Mouse (Mus musculus): ENCODE results near the gene Rsph14. TPM values are rescaled to one million over a fixed set of nuclear protein-coding genes. Genes with fewer than 3 reads are reported as not detected.

Rsph14 gene
- polyA plus RNA-seq, 1 experiment from 2014 or later: 0.27 TPM

- peak within 1 kb of the TSS; percentile 67 for H3K4me2 ChIP-seq (ENCODE audit: low read length)
- H3K4me3 ChIP-seq (replicated peaks; ENCODE audit: low read length): peak within 1 kb of the TSS; percentile 44
- under 1% methylated on average over 36 of the region's 36 CpGs for WGBS
- no peaks in the 10 kb centered on the region for H3K9me3 ChIP-seq (ENCODE audit: control insufficient read depth, low read length)
- peaks cover 23% of the 10 kb centered on the region for H3K4me1 ChIP-seq (replicated peaks; ENCODE audit: control insufficient read depth, insufficient read depth, low read length)
- no peaks in the 10 kb centered on the region for H3K27me3 ChIP-seq (replicated peaks; ENCODE audit: control insufficient read depth, insufficient read depth, low read length)
- ATAC-seq: peak; percentile 93
- H3K36me3 ChIP-seq (ENCODE audit: control insufficient read depth, insufficient read depth): no peaks in the 10 kb centered on the region
- peak within 1 kb of the TSS; percentile 55 for H3K9ac ChIP-seq (replicated peaks; ENCODE audit: low read depth, low read length)
- H3K27ac ChIP-seq (ENCODE audit: low read length): peak within 1 kb of the TSS; percentile 49
These were observed 4.5 kb upstream of the Rsph14 start, which contains the start of gene Rab36 for GRCm38 (mm10) chr10:75036883-75037379. Gene Rab36, plus strand, starts transcription at chr10:75037058.

- Histone ChIP-seq H3K9ac (replicated peaks; ENCODE audit: low read depth, low read length) (no peak overlapping the region), H3K4me3 (replicated peaks; ENCODE audit: low read length) (no peak overlapping the region), H3K36me3 (ENCODE audit: control insufficient read depth, insufficient read depth) (no peaks in the 10 kb centered on the region), H3K4me1 (replicated peaks; ENCODE audit: control insufficient read depth, insufficient read depth, low read length) (peaks cover 17% of the 10 kb centered on the region), H3K27me3 (replicated peaks; ENCODE audit: control insufficient read depth, insufficient read depth, low read length) (no peaks in the 10 kb centered on the region), H3K4me2 (ENCODE audit: low read length) (no peak overlapping the region), H3K9me3 (ENCODE audit: control insufficient read depth, low read length) (no peaks in the 10 kb centered on the region), H3K27ac (ENCODE audit: low read length) (no peak overlapping the region)
- ATAC-seq: no peak
- WGBS: 79% methylated on average over 5 of the region's 5 CpGs
These were observed 856 bp downstream of the Rsph14 start for GRCm38 (mm10) chr10:75031345-75032114.

- 88% methylated on average over 3 of the region's 3 CpGs for WGBS
- Histone ChIP-seq H3K9ac (replicated peaks; ENCODE audit: low read depth, low read length) (no peak overlapping the region), H3K9me3 (ENCODE audit: control insufficient read depth, low read length) (no peaks in the 10 kb centered on the region), H3K27ac (ENCODE audit: low read length) (no peak overlapping the region), H3K4me1 (replicated peaks; ENCODE audit: control insufficient read depth, insufficient read depth, low read length) (peaks cover 12% of the 10 kb centered on the region), H3K27me3 (replicated peaks; ENCODE audit: control insufficient read depth, insufficient read depth, low read length) (no peaks in the 10 kb centered on the region), H3K4me2 (ENCODE audit: low read length) (no peak overlapping the region), H3K36me3 (ENCODE audit: control insufficient read depth, insufficient read depth) (no peaks in the 10 kb centered on the region), H3K4me3 (replicated peaks; ENCODE audit: low read length) (no peak overlapping the region)
- ATAC-seq: no peak
These were observed 2.2 kb downstream of the Rsph14 start for GRCm38 (mm10) chr10:75030234-75030633.

- Histone ChIP-seq H3K27me3 (replicated peaks; ENCODE audit: control insufficient read depth, insufficient read depth, low read length) (no peaks in the 10 kb centered on the region), H3K4me1 (replicated peaks; ENCODE audit: control insufficient read depth, insufficient read depth, low read length) (peaks cover 12% of the 10 kb centered on the region), H3K9ac (replicated peaks; ENCODE audit: low read depth, low read length) (no peak overlapping the region), H3K4me2 (ENCODE audit: low read length) (no peak overlapping the region), H3K27ac (ENCODE audit: low read length) (no peak overlapping the region), H3K9me3 (ENCODE audit: control insufficient read depth, low read length) (no peaks in the 10 kb centered on the region), H3K4me3 (replicated peaks; ENCODE audit: low read length) (no peak overlapping the region), H3K36me3 (ENCODE audit: control insufficient read depth, insufficient read depth) (no peaks in the 10 kb centered on the region)
- ATAC-seq: no peak
- 91% methylated on average over 3 of the region's 3 CpGs for WGBS
These were observed 2.7 kb downstream of the Rsph14 start for GRCm38 (mm10) chr10:75029677-75030076.

- WGBS: 94% methylated on average over 8 of the region's 8 CpGs
These were observed 3.6 kb downstream of the Rsph14 start for GRCm38 (mm10) chr10:75028743-75029142.

GRCm38 (mm10) chr10:75026491-75026890 is 5.9 kb downstream of the Rsph14 start:
- 45% methylated on average over 8 of the region's 8 CpGs for WGBS
- H3K27ac ChIP-seq (ENCODE audit: low read length): no peak overlapping the region
- H3K36me3 ChIP-seq (ENCODE audit: control insufficient read depth, insufficient read depth): no peaks in the 10 kb centered on the region
- no peak overlapping the region for H3K4me3 ChIP-seq (replicated peaks; ENCODE audit: low read length)
- H3K4me1 ChIP-seq (replicated peaks; ENCODE audit: control insufficient read depth, insufficient read depth, low read length): no peaks in the 10 kb centered on the region
- no peaks in the 10 kb centered on the region for H3K27me3 ChIP-seq (replicated peaks; ENCODE audit: control insufficient read depth, insufficient read depth, low read length)
- ATAC-seq: 0 out of 2 replicates have a peak, but pooled peaks have one; percentile 26
- no peak overlapping the region for H3K4me2 ChIP-seq (ENCODE audit: low read length)
- H3K9ac ChIP-seq (replicated peaks; ENCODE audit: low read depth, low read length): no peak overlapping the region
- no peaks in the 10 kb centered on the region for H3K9me3 ChIP-seq (ENCODE audit: control insufficient read depth, low read length)

More at GRCm38 (mm10) chr10:75028743-75029142, 3.6 kb downstream of the Rsph14 start:
- Histone ChIP-seq H3K27ac (ENCODE audit: low read length) (no peak overlapping the region), H3K9ac (replicated peaks; ENCODE audit: low read depth, low read length) (no peak overlapping the region), H3K4me2 (ENCODE audit: low read length) (no peak overlapping the region), H3K4me3 (replicated peaks; ENCODE audit: low read length) (no peak overlapping the region), H3K9me3 (ENCODE audit: control insufficient read depth, low read length) (no peaks in the 10 kb centered on the region), H3K27me3 (replicated peaks; ENCODE audit: control insufficient read depth, insufficient read depth, low read length) (no peaks in the 10 kb centered on the region), H3K36me3 (ENCODE audit: control insufficient read depth, insufficient read depth) (no peaks in the 10 kb centered on the region), H3K4me1 (replicated peaks; ENCODE audit: control insufficient read depth, insufficient read depth, low read length) (peaks cover 12% of the 10 kb centered on the region)
- no peak for ATAC-seq

GRCm38 (mm10) chr10:75021138-75021537 is 11.2 kb downstream of the Rsph14 start:
- Histone ChIP-seq H3K4me1 (replicated peaks; ENCODE audit: control insufficient read depth, insufficient read depth, low read length) (no peaks in the 10 kb centered on the region), H3K4me3 (replicated peaks; ENCODE audit: low read length) (no peak overlapping the region), H3K9ac (replicated peaks; ENCODE audit: low read depth, low read length) (no peak overlapping the region), H3K27me3 (replicated peaks; ENCODE audit: control insufficient read depth, insufficient read depth, low read length) (no peaks in the 10 kb centered on the region), H3K4me2 (ENCODE audit: low read length) (no peak overlapping the region), H3K27ac (ENCODE audit: low read length) (no peak overlapping the region), H3K36me3 (ENCODE audit: control insufficient read depth, insufficient read depth) (no peaks in the 10 kb centered on the region), H3K9me3 (ENCODE audit: control insufficient read depth, low read length) (no peaks in the 10 kb centered on the region)
- 12% methylated on average over 6 of the region's 6 CpGs for WGBS
- peak; percentile 57; the same call in 1 of the 2 replicates for ATAC-seq

GRCm38 (mm10) chr10:75020271-75020670 is 12.1 kb downstream of the Rsph14 start:
- 79% methylated on average over 2 of the region's 2 CpGs for WGBS
- no peaks in the 10 kb centered on the region for H3K27me3 ChIP-seq (replicated peaks; ENCODE audit: control insufficient read depth, insufficient read depth, low read length)
- no peak overlapping the region for H3K4me3 ChIP-seq (replicated peaks; ENCODE audit: low read length)
- no peaks in the 10 kb centered on the region for H3K36me3 ChIP-seq (ENCODE audit: control insufficient read depth, insufficient read depth)
- H3K4me2 ChIP-seq (ENCODE audit: low read length): no peak overlapping the region
- no peaks in the 10 kb centered on the region for H3K4me1 ChIP-seq (replicated peaks; ENCODE audit: control insufficient read depth, insufficient read depth, low read length)
- H3K27ac ChIP-seq (ENCODE audit: low read length): no peak overlapping the region
- H3K9me3 ChIP-seq (ENCODE audit: control insufficient read depth, low read length): no peaks in the 10 kb centered on the region
- no peak for ATAC-seq
- no peak overlapping the region for H3K9ac ChIP-seq (replicated peaks; ENCODE audit: low read depth, low read length)

- H3K4me1 ChIP-seq (replicated peaks; ENCODE audit: control insufficient read depth, insufficient read depth, low read length): no peaks in the 10 kb centered on the region
- no peaks in the 10 kb centered on the region for H3K36me3 ChIP-seq (ENCODE audit: control insufficient read depth, insufficient read depth)
- no peak overlapping the region for H3K4me3 ChIP-seq (replicated peaks; ENCODE audit: low read length)
- H3K9me3 ChIP-seq (ENCODE audit: control insufficient read depth, low read length): no peaks in the 10 kb centered on the region
- H3K27me3 ChIP-seq (replicated peaks; ENCODE audit: control insufficient read depth, insufficient read depth, low read length): no peaks in the 10 kb centered on the region
- WGBS: 71% methylated on average over 4 of the region's 4 CpGs
- no peak overlapping the region for H3K4me2 ChIP-seq (ENCODE audit: low read length)
- H3K27ac ChIP-seq (ENCODE audit: low read length): no peak overlapping the region
- H3K9ac ChIP-seq (replicated peaks; ENCODE audit: low read depth, low read length): no peak overlapping the region
- no peak for ATAC-seq
These were observed 15.9 kb downstream of the Rsph14 start for GRCm38 (mm10) chr10:75016481-75016880.
